Mouse (Mus musculus) liver, embryonic 14.5 days (tissue): ENCODE data around the gene Ier5. TPM values are rescaled to one million over a fixed set of nuclear protein-coding genes. Genes with fewer than 3 reads are reported as not detected.

Source experiments
- ATAC-seq: fragments of 200-750 bp; cut with Nextera tagmentation; 2 replicates; pipeline ENCODE4 v1.8.0; 2017; ENCODE audit warnings: moderate number of reproducible peaks, mild to moderate bottlenecking, moderate library complexity; ENCODE audit not compliant: insufficient read depth
- DNase-seq, 3 experiments: peaks; one replicate each; pipeline ENCODE4 v3.0.0-alpha.2; 2012 to 2013; ENCODE audit warnings: low read depth in 3 of 3, low spot score in 3 of 3
- H3K27ac ChIP-seq: fragments of 300-500 bp; sonication (generic); 2 replicates; pipeline ENCODE4 v1.5.1; 2014; ENCODE audit warnings: moderate library complexity, mild to moderate bottlenecking, control low read depth, inconsistent platforms
- H3K27me3 ChIP-seq: fragments of 300-500 bp; sonication (generic); 2 replicates; pipeline ENCODE4 v1.6.1; 2014; ENCODE audit warnings: mild to moderate bottlenecking, low read length, moderate library complexity; ENCODE audit not compliant: control insufficient read depth, insufficient read depth
- H3K36me3 ChIP-seq: fragments of 300-500 bp; sonication (generic); replicated peaks from 2 replicates; pipeline ENCODE4 v1.6.1; 2014; ENCODE audit warnings: low read depth; ENCODE audit not compliant: control insufficient read depth, insufficient read depth
- H3K4me1 ChIP-seq, 2 experiments: fragments of 200-500 bp in 1 of 2; fragments of 300-500 bp in 1 of 2; sonication (generic) in 1 of 2; replicated peaks; 2 replicates each; pipeline ENCODE4 v1.6.1; 2012 to 2014; ENCODE audit warnings: antibody characterized with exemption in 1 of 2, inconsistent platforms in 1 of 2, low read length in 1 of 2; ENCODE audit not compliant: control insufficient read depth in 2 of 2, insufficient read depth in 2 of 2
- H3K4me2 ChIP-seq: fragments of 300-500 bp; sonication (generic); 2 replicates; pipeline ENCODE4 v1.6.1; 2014; ENCODE audit warnings: low read depth, mild to moderate bottlenecking, control low read depth, moderate library complexity
- H3K4me3 ChIP-seq, 2 experiments: fragments of 200-500 bp in 1 of 2; fragments of 300-500 bp in 1 of 2; sonication (generic) in 1 of 2; 2 replicates each; pipeline ENCODE4 v1.5.1; 2012 to 2014; ENCODE audit warnings: low read depth in 2 of 2, low read length in 2 of 2, mild to moderate bottlenecking in 2 of 2, control low read depth in 1 of 2, inconsistent platforms in 1 of 2, moderate library complexity in 1 of 2; ENCODE audit not compliant: insufficient read depth in 1 of 2
- H3K9ac ChIP-seq: fragments of 300-500 bp; sonication (generic); replicated peaks from 2 replicates; pipeline ENCODE4 v1.6.1; 2014; ENCODE audit warnings: mild to moderate bottlenecking, control low read depth, moderate library complexity
- H3K9me3 ChIP-seq: fragments of 300-500 bp; sonication (generic); 2 replicates; pipeline ENCODE4 v1.6.1; 2016; ENCODE audit warnings: low read length, mixed read lengths; ENCODE audit not compliant: control insufficient read depth
- CTCF ChIP-seq: IDR thresholded peaks from 2 replicates; pipeline ENCODE4 v1.5.1; 2016; ENCODE audit warnings: antibody characterized with exemption, low read depth, control low read depth
- EP300 ChIP-seq: IDR thresholded peaks from 2 replicates; pipeline ENCODE4 v1.6.1; 2016; ENCODE audit warnings: antibody characterized with exemption, low read depth
- WGBS: fragments of 180-500 bp; shearing (Covaris S2); extraction: QIAGEN DNeasy Blood & Tissue Kit; methylation state at CpG from one replicate; pipeline ENCODE4 v1.1.7; 2014; ENCODE audit not compliant: insufficient replicate concordance; 5-methylcytosine and 5-hydroxymethylcytosine counted together
- polyA plus RNA-seq, 2 experiments: library from polyadenylated mRNA; depleted of rRNA in 1 of 2; stranded (reverse) in 1 of 2; unstranded in 1 of 2; fragments of >200 nt; fragmentation: Nextera tagmentation in 1 of 2; extraction: Ambion mirVana in 1 of 2; gene quantifications; 2 replicates each; pipeline versions ENCODE4 v1.2.1 to v1.2.3; 2012 to 2014

Gene Ier5
- polyA plus RNA-seq, 2 experiments = 2.9 to 5.8 TPM

DNA sequence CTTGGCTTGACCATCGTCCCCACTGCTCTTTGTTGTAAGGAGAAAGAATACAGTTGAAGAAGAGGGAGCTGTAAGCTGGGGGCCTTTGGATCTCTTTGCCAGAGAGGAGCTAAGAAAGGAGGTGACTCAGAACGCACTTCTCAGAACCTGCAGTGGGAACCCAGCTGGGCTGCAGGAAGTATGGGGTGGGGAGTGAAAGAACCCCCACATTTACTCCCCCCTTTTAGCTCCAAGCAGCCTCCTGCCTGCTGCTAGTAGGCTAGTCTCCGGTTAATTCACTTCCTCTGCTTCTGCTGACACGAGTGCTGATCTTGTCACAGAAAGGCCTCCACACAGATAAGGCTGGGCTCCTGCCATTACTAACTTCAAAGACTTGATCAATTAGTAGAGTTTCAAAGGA lies 12.5 kb downstream of the Ier5 start:
- ATAC-seq = no peak
- no peak for TF ChIP-seq CTCF
- TF ChIP-seq EP300 = no peak
- Histone ChIP-seq H3K4me3 (no peak overlapping the region), H3K9me3 (no peaks in the 10 kb centered on the region), H3K4me2 (no peak overlapping the region), H3K36me3 (no peaks in the 10 kb centered on the region), H3K9ac (no peak overlapping the region), H3K27ac (no peak overlapping the region), H3K4me1 (peaks cover 17 to 49% of the 10 kb centered on the region in 2 experiments), H3K27me3 (peaks cover 17% of the 10 kb centered on the region)
- WGBS = 10% methylated on average over 4 of the region's 4 CpGs
- DNase-seq = no peak

DNA sequence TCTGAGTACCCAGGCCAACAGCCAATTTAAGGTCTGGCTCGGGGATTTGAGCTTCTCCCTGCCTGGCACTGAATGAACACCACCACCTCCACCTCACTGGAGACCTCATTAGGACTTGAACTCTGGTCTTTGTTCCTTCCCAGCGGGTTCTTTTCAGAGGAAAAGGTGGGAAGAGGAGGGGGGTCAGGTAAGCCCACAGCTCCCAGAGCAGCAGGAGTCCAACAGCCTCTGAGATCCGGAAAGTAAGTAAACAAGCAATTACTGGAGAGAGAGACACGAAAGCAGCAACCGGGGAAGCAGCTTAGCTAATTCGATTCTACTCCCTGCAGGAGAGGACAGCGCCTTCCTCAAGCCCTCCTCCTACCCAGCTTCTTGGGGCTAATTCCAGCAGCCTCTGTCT lies 13.0 kb downstream of the Ier5 start:
- WGBS = 31% methylated on average over 7 of the region's 7 CpGs
- Histone ChIP-seq H3K27ac (no peak overlapping the region), H3K4me3 (no peak overlapping the region), H3K9me3 (no peaks in the 10 kb centered on the region), H3K27me3 (peaks cover 20% of the 10 kb centered on the region), H3K9ac (no peak overlapping the region), H3K36me3 (no peaks in the 10 kb centered on the region), H3K4me1 (peaks cover 17 to 45% of the 10 kb centered on the region in 2 experiments), H3K4me2 (no peak overlapping the region)
- TF ChIP-seq EP300 (no peak), CTCF (no peak)
- no peak for DNase-seq
- no peak for ATAC-seq

DNA sequence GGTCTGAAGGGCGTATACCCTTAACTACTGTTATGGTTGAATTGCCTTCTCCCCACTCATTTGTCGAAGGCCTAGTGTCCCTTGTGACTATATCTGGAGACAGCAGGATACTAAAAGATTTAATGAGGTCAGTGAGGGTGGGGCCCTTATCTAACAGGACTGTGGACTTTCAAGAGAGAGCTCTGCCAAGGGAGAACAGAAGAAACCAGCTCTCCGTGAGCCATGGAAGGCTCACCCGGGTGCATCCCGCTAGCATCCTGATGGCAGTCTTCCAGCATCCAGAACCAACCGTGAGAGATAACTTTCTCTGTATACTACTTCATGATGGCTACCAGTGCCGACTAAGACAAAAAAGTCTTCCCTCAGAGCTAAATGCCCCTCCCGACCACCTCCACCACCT lies 14.6 kb downstream of the Ier5 start:
- Histone ChIP-seq H3K36me3 (no peaks in the 10 kb centered on the region), H3K27me3 (peaks cover 20% of the 10 kb centered on the region), H3K4me1 (peaks cover 17 to 45% of the 10 kb centered on the region in 2 experiments), H3K27ac (no peak overlapping the region), H3K9me3 (no peaks in the 10 kb centered on the region), H3K4me3 (no peak overlapping the region), H3K4me2 (no peak overlapping the region), H3K9ac (no peak overlapping the region)
- ATAC-seq = no peak
- TF ChIP-seq CTCF (no peak), EP300 (no peak)
- DNase-seq = no peak
- 46% methylated on average over 8 of the region's 8 CpGs for WGBS

DNA sequence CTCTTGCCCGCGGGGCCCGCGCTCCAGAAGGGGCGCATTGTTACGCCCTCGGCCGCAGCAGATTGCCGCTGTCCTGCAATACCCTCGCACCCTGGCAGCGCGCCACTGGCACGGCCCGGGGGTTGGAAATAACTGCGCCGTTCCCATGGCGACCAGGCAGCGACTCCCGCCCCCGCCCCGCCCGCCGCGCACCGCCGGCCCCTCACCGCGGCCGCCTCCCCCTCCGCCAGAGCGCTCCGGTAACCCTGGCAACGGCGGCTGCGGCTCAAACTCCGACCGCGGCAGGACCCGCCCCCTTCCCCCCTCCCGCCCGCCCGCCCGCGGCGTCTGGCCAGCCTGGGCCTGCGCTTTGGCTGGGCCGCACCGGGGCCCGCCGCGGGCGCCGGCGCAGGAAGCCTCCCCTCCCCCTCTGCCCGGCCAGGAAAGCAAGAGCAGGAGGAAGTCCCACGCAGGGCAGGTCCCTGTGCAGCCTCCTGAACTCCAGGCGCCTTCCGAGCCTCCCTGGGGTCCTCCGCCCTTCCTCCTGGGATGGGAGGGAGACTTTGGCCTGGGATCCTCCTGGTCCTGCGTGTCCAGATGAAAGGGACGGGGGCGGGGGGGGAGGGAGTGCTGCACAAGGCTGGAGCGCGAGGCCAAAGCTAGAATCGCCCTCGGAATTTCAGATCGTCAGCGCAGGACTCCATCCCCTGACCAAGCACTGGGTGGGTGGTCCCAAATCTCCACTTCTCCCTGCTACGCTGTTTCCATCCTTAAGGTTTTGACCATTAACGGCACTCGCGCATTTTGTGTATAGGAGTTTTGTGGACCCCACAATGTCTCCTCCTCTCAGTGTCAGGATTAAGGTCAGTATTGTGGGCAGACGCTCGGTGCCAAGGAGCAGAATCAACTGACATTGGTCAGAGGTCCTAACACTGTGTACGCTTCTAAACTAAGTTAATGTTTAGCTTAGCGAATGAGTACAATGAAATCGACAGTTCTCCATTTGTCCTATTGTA lies 15.9 kb downstream of the Ier5 start:
- Histone ChIP-seq H3K27me3 (peaks cover 20% of the 10 kb centered on the region), H3K4me1 (peaks cover 17 to 37% of the 10 kb centered on the region in 2 experiments), H3K9ac (peak overlapping the region; percentile 47), H3K36me3 (no peaks in the 10 kb centered on the region), H3K4me2 (peak overlapping the region; percentile 78), H3K27ac (no peak overlapping the region), H3K4me3 (peak overlapping the region; percentile 38 to 56), H3K9me3 (no peaks in the 10 kb centered on the region)
- TF ChIP-seq CTCF (no peak), EP300 (no peak)
- peak; percentile 45 to 60 (median 54) for DNase-seq
- ATAC-seq = peak; percentile 89
- WGBS = 3% methylated on average over 57 of the region's 77 CpGs

DNA sequence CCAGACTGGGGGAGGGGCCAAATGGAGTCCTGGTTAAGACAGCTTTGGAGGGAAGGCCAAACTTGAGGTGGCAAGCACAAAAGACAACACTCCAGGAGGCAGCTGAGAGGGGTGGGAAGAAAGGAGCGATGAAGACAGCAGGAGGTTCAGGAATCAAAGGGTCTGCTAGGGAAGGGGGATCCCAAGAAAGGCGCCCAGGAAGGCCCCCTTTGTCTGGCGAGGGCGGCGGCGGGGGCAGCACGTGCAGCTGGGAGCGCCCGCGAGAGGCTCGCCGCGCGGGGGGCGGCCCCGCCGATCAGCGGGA lies 16.5 kb downstream of the Ier5 start:
- H3K9me3 ChIP-seq = no peaks in the 10 kb centered on the region
- H3K27me3 ChIP-seq = peaks cover 20% of the 10 kb centered on the region
- H3K9ac ChIP-seq = peak overlapping the region; percentile 47
- H3K27ac ChIP-seq = no peak overlapping the region
- ATAC-seq (no peak), DNase-seq (no peak)
- no peak for TF ChIP-seq EP300
- no peak for TF ChIP-seq CTCF
- peak overlapping the region; percentile 38 to 56 for H3K4me3 ChIP-seq
- 0% methylated on average over 7 of the region's 18 CpGs for WGBS
- peak overlapping the region; percentile 78 for H3K4me2 ChIP-seq
- H3K36me3 ChIP-seq = no peaks in the 10 kb centered on the region
- H3K4me1 ChIP-seq = peaks cover 17 to 35% of the 10 kb centered on the region in 2 experiments
